Mouse (Mus musculus) kidney, postnatal 36 days (tissue): ENCODE measurements at regions not wholly inside any gene's neighbourhood (a gene's known extent, or its start where the extent isn't known, plus 50 kb on each side); places are given as distances from the start of the nearest gene placed in this dataset.
A peak's percentile ranks its signal among the peaks of the same experiment; 100 is the strongest.

Experiments
- DNase-seq, 2 experiments: peaks; one replicate each; pipeline ENCODE4 v3.0.0; 2021 to 2022; ENCODE audit warnings: mixed read lengths in 2 of 2

DNA sequence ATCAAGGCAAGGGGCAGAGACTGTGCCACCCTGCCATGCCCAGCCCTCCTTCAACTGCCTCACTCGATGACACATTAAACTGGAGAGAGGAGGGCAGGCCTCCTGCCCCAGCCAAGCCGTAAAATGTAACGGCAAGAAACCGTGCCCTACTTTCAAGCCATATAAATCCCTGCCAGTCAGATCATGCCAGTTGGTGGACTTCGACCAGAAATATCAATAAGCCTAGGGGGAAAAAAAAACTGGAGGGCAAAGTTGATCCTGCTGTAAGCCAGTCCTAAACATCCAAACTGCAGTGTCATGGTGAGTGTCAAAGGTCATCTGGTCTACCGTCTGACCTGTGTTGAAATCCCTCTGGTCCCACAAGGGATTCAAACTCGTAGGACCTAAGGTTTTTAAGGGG, 170.8 kb downstream of the Tomm20 start:
- peak; percentile 59 to 78 for DNase-seq

DNA sequence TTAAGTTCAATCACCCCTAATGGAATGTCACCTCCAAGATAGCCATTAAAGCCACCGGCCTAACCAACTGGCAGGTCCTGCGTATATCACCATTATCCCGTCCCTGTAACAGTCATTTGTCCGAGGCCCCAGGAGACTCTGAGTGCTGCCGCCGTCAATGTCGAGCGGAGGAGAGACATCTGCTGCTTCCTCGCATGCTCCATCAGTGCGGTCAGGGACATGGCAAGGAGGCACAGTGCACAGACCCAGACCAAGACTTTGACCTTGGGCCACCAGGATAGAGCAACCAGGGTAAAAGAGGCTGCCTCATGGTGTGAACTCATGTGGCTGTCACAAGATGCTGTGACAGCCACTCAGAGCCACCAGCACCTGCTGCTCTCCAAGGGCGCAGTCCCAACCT, 172.9 kb downstream of the Tomm20 start:
- peak in 1 of 2 experiments; percentile 43 for DNase-seq

DNA sequence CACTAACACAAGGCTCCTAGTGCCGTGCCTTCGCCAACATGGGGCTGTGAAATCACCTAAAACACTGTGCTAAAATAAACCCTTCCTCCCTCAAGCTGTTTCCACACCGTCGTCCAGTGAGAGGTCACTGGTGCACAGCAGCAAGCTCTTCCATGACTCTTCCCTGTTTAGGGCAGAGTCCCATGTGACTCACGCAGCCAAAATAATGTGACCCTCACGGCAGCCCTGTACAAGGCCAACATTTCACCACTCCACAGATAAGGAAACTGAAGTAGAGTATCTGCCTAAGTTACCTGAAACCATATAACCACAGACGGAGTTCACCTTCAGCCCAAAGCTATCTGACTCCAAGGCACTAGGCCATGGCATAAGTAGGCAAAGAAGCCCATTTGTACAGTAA, 173.4 kb downstream of the Tomm20 start:
- DNase-seq = no peak

DNA sequence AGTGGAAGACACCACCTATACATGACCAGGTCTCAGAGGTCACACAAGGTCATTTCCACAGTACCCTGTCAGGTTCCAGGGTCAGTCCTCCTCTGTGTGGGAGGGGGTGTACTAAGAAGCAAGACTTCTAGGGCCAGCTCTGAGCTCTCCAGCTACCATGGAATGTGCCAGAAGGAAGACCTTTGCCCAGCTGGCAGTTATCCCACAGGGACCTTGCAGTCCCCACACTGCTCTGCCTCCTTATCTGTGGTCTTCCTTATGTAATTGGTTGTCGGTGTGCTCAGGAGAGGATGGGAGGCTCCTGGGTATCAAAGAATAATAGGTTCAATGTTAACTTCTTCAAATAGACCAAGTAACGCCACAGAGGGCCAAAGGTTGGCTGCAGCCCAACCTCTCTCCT, 175.3 kb downstream of the Tomm20 start:
- DNase-seq = peak; percentile 75 to 84

DNA sequence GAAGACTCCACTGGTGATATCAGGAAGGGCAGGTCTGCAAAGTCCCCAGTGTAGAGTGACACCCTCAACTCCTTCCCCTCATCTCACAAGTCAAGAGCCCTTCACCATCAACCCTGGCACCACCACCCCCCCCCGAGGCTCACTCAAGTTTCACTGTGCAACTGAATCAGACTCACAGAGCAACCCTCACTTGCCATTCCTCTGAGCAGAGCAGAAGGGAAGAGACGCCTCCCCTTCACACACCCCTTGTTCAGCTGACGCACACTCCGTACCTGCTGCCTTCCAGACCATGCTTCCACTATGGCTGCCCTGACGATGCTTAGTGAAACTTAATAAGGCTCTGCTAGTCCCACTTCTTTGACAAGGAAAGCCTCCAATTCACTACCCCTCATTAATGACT, 174.4 kb upstream of the Irf2bp2 start:
- DNase-seq = no peak

DNA sequence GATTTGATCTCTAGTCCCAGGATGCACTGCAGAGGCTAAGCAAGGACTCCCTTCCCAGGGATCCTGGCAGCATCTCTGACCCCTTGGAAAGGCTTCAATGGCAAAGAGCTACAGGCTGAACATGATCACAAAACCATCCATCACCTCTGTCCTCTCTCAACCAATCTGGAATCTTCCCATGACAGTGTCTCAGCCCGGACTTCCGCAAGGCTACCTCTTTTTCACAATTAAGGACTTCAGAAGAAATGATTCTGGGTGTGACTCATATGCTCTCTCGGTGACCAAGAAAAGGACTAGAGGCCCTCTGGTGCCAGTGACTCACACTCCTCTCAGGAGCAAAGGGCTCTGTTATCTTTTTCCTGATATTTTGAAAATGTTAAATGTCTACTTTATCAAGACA, 173.6 kb upstream of the Irf2bp2 start:
- DNase-seq = no peak

DNA sequence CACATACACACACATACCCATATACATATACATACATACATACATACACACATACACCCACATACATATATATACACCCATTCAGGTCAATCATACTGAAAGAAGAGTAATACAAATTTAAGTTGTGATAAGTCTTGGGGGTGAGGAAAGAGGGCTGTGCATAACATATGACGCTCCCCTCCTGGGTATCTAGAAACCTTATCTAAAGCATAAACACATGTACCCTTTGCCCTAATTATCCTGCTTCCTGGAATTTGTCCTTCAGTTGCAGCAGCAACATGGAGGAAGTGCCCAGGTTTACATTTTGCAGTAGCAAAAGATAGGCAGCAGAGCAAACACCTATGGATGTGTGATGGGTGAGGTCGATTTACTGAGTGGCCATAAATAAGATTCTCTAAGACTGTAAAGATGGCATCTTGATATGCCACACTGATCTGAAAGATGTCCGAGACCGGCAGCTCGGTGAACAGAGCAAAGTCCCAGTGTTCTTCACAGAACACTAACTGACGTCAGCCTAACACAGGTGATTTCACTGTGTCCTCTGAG, 172.0 kb upstream of the Irf2bp2 start:
- no peak for DNase-seq

DNA sequence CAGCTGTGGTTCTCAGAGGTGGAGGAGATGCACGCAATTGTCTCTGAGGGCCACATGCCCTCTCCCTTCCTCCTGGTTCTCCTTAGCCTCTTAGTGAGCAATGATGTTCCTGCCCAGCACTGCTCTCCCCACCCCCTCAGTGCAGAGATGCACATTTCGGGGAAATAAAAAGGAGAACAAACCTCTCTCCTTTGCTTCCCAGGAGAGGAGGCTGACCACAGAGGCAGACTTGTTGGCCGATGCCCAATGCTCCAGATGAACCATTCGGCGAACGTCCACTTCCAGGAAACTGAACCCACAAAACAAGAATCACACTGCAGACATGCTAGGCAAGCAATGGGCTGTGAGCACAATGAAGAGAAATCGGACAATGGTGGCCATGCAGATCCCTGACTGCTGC, 169.8 kb upstream of the Irf2bp2 start:
- peak in 1 of 2 experiments; percentile 25 for DNase-seq

DNA sequence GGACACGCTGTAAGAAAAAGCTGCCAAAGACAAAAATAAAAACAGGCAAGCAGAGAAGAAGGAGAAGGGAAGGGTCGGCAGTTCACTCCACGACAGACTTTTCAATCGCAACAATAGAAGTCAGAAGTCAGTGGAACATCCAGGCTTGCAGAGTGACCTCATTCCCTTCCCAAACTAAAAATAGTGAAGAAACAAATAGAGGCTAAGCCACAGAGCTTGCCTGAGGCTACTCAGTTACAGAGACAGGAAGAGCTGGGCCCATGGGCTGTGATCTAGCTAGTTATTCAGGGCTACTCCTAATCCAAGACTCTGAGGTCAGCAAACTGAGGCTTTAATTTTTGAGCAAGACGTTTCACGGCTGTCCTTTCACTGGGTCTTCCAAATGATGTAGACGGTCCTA, 165.9 kb upstream of the Irf2bp2 start:
- peak in 1 of 2 experiments; percentile 47 for DNase-seq

DNA sequence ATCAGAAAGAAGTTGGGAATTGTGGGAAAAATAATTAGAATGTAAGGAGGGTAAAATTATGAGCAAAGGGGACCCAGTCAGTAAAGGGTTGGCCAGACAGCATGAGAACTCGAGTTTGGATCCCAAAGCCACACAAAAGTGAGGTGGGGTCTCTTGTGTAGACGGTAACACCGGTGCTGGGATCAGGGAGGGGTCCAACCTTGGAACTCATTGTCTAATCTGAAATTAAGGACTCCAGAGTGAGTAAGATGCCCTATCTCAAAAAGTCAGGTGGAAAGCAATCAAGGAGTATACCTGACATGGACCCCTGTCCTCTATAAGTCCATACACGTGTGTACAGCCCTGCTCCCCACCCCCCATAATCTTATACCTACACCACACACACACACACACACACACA, 165.2 kb upstream of the Irf2bp2 start:
- DNase-seq = no peak

DNA sequence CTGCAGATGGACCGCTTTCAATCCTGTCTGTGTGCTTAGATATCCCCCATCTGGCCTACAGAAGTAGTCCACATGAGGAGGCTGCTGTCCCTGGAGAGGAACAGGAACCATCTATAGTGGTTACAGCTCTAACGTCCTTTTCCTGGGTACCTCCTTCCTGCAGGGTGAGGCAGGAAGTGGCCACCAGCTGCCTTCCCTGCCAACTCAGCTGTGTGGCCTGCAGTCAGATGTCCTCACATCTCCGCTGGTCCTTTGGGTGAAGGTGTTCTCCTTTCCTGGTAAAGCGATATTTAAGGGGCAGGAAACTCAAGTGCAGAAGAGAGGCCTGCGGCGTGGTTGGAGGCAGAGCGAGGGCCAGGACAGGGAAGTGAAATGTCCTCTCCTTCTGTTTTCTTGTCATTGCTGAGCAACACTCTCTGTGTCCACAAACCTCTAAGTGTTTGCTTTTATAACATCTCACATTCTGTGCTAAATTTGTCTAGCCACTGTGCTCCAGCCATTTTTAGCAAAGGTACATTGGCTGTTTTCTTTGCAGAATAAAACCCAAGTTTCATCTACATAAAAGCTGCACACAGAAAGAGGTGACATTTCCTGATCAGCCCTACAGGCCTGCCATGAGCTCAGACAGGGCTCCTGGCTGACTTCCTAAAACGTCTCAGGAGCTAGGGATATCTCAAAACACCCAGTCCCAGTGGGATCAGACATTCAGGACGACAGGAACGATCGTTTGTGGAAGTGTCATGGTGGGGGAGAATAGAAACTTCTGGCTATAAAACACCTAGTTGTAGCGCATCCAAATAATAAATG, 164.4 kb upstream of the Irf2bp2 start:
- DNase-seq = peak in 1 of 2 experiments; percentile 23

DNA sequence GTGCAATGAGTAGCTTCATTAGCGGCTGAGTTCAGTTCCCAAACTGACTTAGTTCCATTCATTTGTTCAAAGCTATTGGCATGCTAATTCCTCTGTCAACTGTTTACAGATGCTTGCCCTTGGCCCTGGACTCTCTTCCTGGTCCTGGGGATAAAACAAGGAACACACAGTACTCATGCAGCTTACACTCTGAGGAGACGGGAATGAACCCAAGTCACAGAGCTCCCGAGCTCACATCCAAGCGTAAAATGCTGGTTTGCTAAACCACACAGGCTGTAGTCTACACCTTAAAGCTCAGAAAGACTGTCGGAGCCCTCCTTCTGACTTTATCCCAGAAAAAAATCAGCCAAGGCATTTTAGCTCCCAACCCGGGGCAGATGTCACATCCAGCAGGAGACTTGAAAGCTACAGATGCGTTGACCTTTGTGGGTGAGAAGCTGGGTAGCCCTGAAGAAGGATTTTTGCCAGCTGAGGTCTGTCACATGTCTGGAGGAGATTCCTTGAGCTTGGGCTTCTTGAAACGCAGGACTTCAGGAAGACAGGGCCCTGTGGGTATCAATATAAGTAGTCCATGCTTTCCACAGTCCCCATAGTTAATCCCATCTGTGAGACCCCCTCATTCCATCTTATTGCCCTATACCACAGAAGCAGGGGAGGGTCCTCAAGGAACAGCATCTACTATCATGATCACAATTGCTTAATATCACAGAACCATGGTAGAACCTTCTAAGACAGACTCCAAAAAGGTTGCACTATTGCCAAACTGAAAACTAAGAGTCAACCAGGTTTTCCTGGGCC, 162.7 kb upstream of the Irf2bp2 start:
- DNase-seq = no peak

DNA sequence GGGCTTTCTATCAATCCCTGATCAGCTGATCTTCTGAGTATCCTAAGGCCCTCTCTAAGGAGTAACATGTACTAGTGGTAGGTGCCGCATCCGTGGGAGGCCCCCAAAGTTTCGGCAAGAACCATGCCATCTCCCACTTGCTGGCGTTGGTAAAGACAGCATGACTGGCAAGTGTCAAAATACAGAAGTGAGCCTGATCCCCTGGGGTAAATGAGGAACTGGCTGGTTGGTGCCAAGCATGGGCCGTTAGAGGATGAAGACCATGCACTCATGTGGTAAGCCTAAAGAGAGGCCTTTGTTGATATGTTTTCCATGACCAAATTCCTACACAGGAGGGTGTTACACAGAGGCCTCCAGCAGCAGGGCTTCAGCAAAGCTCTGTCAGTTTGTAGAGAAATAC, 161.9 kb upstream of the Irf2bp2 start:
- DNase-seq = no peak

DNA sequence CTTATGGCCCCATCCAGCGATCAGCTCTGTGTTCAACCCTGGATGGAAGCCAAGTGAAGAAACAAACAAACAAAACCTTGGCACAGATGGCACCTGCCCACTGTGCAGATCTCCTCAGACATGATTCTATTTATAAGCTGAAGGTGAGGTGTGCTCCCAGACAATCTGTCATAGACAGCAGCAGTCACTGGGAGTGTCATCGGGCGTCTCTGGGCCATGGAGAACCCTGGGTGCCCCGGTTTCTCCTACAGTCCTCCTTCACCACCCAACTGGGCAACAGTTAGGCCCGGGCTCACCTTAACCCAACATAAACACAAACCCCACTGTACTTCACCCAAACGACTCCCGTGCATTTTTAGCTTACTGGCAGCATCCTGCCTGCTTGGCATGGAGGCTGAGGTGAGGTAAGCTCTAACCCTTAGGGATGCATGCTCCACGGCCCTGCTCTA, 160.6 kb upstream of the Irf2bp2 start:
- DNase-seq = no peak

DNA sequence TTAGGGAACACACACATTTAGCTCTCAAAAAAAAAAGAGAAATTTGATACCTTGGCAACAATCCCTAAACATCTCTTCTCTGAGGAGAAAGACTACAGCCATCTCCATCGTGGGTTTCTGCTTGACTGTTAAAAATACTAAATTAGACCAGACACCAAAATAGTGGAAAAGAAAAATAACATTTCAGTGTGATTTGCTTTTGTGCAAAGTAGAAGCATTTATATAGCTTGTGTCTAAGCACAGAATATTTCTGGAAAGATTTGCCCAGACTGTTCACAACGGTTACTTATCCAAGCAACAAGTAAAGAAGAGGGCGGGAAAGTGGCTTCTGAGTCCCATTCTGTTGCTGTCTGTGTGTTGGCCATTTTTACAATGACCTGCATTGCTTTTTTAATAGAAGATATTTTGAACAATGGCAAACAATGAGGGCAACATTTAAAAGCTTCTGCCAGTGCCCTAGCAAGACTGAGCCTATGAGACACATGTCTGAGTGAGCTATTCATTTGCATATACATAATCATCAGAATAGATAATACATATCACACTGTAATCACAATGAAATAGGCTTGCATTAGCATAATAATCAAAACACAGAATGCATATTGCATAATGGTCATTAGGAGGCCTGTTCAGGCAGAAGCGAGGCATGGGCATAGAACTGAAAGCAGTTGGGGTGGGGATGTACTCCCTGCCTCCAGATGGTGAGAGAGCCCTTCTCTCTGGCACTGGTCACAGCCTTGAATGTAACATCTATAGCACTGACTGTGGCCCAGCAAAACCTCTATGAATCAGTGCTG, 159.5 kb upstream of the Irf2bp2 start:
- DNase-seq = no peak

DNA sequence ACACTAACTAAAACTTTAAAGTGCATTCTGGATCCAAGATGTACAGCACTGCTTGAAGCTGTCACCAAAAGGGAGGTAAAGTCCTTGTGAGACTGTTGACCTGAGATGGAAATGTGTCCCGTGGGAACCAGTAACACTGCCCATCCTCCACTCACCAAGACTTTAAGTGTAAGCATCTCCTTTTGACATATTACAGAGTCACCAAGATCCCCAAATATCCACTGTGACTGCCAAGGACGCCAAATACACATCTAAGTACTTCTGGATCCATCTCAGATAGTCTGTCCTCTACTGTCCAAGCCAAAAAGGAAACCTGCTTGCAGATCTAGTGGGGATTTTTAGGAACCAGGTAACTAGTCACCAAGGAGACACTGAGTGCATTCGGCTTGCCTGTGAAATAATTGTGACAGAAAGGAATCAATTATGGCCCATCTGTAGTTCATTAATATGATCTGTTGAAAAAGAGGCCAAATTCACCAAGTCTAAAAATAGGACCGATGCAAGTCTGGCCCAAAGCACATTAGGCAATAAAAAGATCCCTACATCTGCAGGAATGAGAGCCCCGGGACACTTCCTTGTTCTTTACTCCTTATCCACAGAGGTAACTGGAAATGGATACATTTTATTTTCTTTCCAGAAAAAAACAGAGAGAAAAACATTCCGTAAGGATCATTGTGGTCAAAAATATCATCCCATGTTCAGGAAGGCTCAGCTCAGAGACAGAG, 157.8 kb upstream of the Irf2bp2 start:
- DNase-seq = no peak

DNA sequence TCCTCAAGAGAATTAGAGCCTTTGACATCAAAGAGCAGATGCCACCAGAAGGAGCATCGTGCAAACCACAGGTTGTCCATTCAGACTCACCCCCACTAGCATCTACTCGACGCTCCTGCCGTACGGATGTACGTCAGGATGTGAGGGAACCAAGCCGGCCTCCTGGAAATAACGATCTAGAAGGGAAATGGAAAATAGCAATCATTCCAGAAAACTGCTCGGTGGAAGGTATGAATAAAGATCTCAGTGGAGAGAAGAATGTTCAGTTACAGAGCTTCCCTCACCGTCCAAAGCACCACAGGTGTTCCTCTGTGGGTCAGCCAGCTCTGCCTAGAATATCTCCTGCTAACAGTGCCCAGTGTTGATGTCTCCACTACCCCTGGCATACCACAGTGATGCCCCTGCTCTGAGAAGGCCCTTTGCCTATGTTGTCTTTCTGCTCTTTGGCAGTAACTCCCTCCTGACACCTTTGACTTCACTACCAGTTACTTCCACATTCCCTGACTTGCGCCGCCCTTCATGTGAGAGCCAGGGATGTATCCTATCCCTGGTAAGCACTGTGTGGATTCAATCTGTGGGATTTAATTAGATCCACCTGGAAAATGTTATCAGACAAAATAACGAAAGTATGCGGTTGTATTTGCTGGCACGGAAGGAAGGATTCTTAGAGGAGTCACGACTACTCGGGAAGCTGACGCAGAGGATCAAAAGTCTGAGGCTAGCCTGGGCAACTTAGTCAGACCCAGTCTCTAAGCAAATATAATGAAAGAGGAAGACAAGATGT, 152.4 kb upstream of the Irf2bp2 start:
- no peak for DNase-seq

DNA sequence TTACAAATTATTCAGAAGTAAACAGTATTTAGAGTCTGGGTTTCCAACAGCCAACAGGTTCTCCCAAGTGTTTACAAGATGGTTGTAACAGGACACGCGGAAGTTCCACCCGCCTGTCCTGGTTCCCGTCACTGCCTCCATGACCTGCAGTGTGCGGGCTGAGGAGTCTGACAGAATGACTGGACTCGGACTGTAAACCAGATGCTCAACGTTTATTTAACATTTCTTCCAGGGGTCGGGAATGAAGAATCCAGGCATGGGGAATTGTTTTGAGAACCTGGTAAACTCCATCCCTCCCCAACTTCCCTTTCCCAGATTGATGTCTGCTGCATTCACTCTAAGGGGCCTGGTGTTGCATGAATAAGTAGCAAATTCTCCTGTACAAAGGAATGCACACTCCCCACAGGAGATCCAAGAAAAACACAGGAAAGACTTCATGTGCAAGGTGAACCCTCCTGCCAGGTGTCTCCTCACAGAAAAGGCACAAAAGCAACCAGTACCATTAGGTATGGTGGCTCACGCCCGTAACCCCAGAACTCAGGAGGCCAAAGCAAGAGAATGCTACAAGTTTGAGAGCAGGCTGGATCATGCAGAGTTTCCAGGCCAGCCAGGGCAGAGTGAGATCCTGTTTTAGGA, 151.1 kb upstream of the Irf2bp2 start:
- DNase-seq = no peak

DNA sequence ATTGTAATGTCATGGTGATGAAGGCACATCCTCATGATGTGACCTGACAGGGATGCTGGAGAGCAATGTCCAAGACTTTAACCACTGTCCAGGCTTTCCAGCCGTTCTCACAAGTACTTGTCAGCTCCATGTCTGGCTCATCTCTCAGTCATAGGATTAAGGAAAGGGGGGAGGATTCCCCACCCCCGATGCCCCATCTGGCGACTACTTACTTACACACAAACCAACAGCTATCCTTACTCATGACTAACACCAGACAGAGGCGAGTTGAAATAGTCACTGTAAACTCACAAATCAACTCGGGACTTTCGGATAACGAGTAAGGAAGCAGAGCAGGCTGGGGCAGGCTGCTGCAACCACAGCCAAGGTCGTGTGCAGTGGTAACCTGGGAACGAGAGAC, 149.5 kb upstream of the Irf2bp2 start:
- DNase-seq = no peak

DNA sequence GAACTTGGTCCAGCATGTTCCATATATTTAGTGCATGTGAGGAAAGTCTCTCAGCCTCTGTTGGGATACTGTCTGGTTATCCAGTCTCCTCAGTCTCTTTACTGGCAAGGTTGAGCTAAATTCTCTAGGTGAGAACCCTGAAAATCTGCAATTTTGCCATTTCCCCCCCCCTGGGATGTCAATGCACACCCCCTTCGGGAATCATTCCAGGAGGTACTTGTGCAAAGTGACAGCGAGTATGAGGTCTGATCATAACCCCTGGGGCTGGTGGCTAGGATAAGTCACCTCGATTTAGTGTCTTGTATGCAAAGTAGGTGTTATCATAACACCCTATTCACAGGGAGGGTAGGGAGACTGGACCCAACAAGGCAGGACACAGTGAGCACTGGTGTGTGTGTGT, 148.3 kb upstream of the Irf2bp2 start:
- DNase-seq = no peak

DNA sequence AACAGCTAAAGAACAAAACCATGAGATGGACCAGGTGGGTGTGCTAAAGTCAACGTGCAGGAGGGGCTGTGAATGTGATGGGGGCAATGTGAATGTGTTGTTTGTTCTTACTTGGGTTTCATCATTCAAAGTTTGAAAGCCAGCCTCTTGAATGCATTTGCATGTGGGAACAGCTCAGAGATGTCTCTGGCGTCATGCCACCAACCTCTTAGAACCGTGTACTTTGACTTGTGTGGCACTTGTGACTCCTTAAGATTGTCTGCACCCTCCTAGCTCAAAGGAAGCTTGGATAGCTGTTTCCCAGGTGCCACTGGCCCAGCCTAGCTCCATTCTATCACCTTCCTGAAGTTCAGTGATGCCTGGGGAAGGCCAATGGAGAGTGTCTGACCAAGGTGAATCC, 147.2 kb upstream of the Irf2bp2 start:
- DNase-seq = peak; percentile 81 to 82
